Mouse (Mus musculus) urinary bladder, postnatal 0 days (tissue): Measurements from ENCODE around the gene Mtcp1. TPM values are rescaled to one million over a fixed set of nuclear protein-coding genes. Genes with fewer than 3 reads are reported as not detected.

ENCODE experiments used
- polyA plus RNA-seq: library from polyadenylated mRNA; unstranded; fragments of >200 nt; fragmentation: Nextera tagmentation; extraction: Ambion mirVana; gene quantifications from 2 replicates; pipeline ENCODE4 v1.2.1, GENCODE M21; 2015

Mtcp1 gene
- 4.8 and 5.5 TPM in 2 replicates for polyA plus RNA-seq

DNA sequence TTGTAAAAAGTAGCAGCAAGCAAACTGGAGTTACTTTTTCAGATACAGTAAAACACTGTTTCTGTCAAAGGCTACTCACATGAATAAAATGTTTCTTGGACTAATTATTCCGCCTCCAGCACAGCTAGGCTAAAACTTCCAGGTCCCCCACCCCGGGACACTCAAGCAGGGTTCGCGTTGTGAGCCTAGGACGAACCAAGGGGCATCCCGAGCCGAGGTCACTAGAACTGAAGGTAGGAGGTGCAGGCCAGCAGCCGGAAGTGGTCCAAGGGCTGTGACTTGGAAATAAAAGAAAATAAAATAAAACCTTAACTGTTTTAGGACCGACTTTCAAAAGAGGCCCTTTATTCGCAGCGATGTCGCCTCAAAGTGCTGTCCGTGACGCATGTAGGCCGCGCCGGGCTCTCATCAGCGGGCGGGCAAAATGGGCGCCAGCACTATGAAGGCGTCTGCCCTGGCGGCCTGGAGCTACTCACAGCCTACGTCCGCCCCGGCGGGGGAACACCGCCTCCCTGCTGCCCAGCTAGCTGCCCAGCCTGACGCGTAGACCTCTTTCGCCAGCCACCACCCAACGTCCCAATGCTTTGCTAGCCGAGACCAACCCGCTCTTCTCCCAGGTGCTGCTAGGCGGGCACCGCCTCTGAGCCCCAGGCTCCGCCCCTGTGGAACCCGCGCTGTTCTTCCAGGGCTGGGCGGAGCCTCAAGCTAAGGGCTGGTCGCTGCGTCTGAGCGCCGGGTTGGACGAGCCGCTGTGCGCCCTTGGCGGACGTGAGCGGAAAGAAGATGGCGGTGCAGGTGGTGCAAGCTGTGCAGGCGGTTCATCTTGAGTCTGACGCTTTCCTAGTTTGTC is at the start of gene Mtcp1, which contains the start of the genes Cmc4 and Brcc3:
Mtcp1 (minus strand) TSS at position 653 of the 850 bp plus-strand sequence.
Cmc4 (minus strand) TSS at position 649 of the 850 bp plus-strand sequence.
Brcc3 (plus strand) TSS at position 693 of the 850 bp plus-strand sequence.

DNA sequence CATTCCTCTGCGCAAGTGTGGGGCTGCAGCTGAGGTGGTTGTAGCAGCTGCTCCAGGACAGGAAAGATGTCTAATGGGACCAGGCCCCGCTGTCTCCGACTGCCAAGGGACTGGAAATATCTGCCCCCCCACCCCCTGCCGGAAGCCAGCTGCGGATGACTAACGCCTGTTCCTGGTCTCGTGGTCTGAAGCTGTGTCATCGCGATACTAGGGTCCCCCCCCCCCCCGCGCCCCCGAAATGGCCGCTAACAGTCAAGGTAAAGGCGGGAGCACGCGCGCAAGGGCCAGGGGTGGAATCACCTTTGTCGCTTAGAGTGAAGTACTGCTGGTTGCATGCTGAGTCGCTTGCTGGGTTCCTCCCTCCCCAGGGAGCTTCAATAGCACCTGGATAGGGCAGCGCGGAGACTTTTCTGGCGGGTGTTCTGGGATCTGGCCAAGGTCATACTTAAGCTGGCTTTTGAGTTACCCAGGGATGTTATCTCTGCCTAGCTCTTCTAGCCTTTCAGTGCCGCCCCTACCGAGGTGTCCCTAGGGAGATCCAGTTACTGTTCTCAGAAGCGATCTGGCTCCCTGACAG is 34.1 kb downstream of the Mtcp1 start, which contains the start of the genes Fundc2 and F8:
Fundc2 (plus strand) TSS at position 205 of the 577 bp plus-strand sequence.
F8 (minus strand) TSS at position 421 of the 577 bp plus-strand sequence.

Other genes starting within 250 kb of the Mtcp1 start
- gene Fundc2, start 34.2 kb downstream of the Mtcp1 start, polyA plus RNA-seq, result 80.8 and 105 TPM in 2 replicates
- gene F8, start 34.0 kb downstream of the Mtcp1 start, polyA plus RNA-seq, result 1.6 and 1.7 TPM in 2 replicates
- 19.2 and 22.4 TPM in 2 replicates for gene Cmc4, start within 50 bp of the Mtcp1 start, polyA plus RNA-seq
- 44.1 and 46.2 TPM in 2 replicates for gene Brcc3, start within 50 bp of the Mtcp1 start, polyA plus RNA-seq
- gene Vbp1, start 97.7 kb upstream of the Mtcp1 start, polyA plus RNA-seq, result 101 and 112 TPM in 2 replicates
- gene Rab39b, start 161.6 kb upstream of the Mtcp1 start, polyA plus RNA-seq, result 0.31 and 0.62 TPM in 2 replicates